Mouse (Mus musculus) forebrain, embryonic 14.5 days (tissue): ENCODE results near the gene Irf2. TPM values are rescaled to one million over a fixed set of nuclear protein-coding genes. Genes with fewer than 3 reads are reported as not detected.

Source experiments
- ATAC-seq: fragments of 200-750 bp; cut with Nextera tagmentation; 2 replicates; pipeline ENCODE4 v1.8.0; 2017; ENCODE audit warnings: mild to moderate bottlenecking, moderate library complexity
- DNase-seq: peaks from one replicate; pipeline ENCODE4 v3.0.0-alpha.2; 2015; ENCODE audit warnings: low spot score
- H3K27ac ChIP-seq: fragments of 300-500 bp; sonication (generic); 2 replicates; pipeline ENCODE4 v1.5.1; 2014; ENCODE audit warnings: low read depth, mild to moderate bottlenecking, control low read depth, low read length, moderate library complexity
- H3K27me3 ChIP-seq: fragments of 300-500 bp; sonication (generic); replicated peaks from 2 replicates; pipeline ENCODE4 v1.6.1; 2014; ENCODE audit warnings: low read length, control low read depth, mixed read lengths; ENCODE audit not compliant: control insufficient read depth, insufficient read depth
- H3K36me3 ChIP-seq: fragments of 300-500 bp; sonication (generic); 2 replicates; pipeline ENCODE4 v1.6.1; 2014; ENCODE audit warnings: low read length, control low read depth; ENCODE audit not compliant: control insufficient read depth, insufficient read depth
- H3K4me1 ChIP-seq: fragments of 300-500 bp; sonication (generic); 2 replicates; pipeline ENCODE4 v1.6.1; 2014; ENCODE audit warnings: antibody characterized with exemption, low read length, control low read depth; ENCODE audit not compliant: control insufficient read depth, insufficient read depth
- H3K4me2 ChIP-seq: fragments of 300-500 bp; sonication (generic); 2 replicates; pipeline ENCODE4 v1.6.1; 2014; ENCODE audit warnings: mild to moderate bottlenecking, control low read depth, low read length
- H3K4me3 ChIP-seq: fragments of 300-500 bp; sonication (generic); 2 replicates; pipeline ENCODE4 v1.5.1; 2014; ENCODE audit warnings: low read depth, low read length, control low read depth
- H3K9ac ChIP-seq: fragments of 300-500 bp; sonication (generic); 2 replicates; pipeline ENCODE4 v1.6.1; 2014; ENCODE audit warnings: mild to moderate bottlenecking, low read length, control low read depth, moderate library complexity
- H3K9me3 ChIP-seq: fragments of 300-500 bp; sonication (generic); replicated peaks from 2 replicates; pipeline ENCODE4 v1.6.1; 2016; ENCODE audit warnings: low read length, control low read depth, mixed read lengths; ENCODE audit not compliant: control insufficient read depth
- WGBS: fragments of 180-500 bp; shearing (Covaris S2); extraction: QIAGEN DNeasy Blood & Tissue Kit; methylation state at CpG from one replicate; pipeline ENCODE4 v1.1.7; 2014; 5-methylcytosine and 5-hydroxymethylcytosine counted together
- polyA plus RNA-seq: library from polyadenylated mRNA; unstranded; fragments of >200 nt; fragmentation: Nextera tagmentation; extraction: Ambion mirVana; gene quantifications from 2 replicates; pipeline ENCODE4 v1.2.1, GENCODE M21; 2014

Gene Irf2
- polyA plus RNA-seq, 1 experiment from 2014 or later: 6.2 TPM

- no peaks in the 10 kb centered on the region for H3K27me3 ChIP-seq
- H3K36me3 ChIP-seq: no peaks in the 10 kb centered on the region
- no peak overlapping the region for H3K27ac ChIP-seq
- H3K9ac ChIP-seq: no peak overlapping the region
- WGBS: 86% methylated on average over 2 of the region's 2 CpGs
- H3K9me3 ChIP-seq: no peaks in the 10 kb centered on the region
- H3K4me3 ChIP-seq: no peak overlapping the region
- no peaks in the 10 kb centered on the region for H3K4me1 ChIP-seq
- no peak for DNase-seq
- ATAC-seq: no peak
- no peak overlapping the region for H3K4me2 ChIP-seq
Observed at GRCm38 (mm10) chr8:46792653-46793052, 53.1 kb downstream of the Irf2 start.

GRCm38 (mm10) chr8:46793248-46793647, 53.7 kb downstream of the Irf2 start:
- no peaks in the 10 kb centered on the region for H3K36me3 ChIP-seq
- no peak for DNase-seq
- WGBS: 97% methylated on average over 14 of the region's 14 CpGs
- no peaks in the 10 kb centered on the region for H3K27me3 ChIP-seq
- H3K4me1 ChIP-seq: no peaks in the 10 kb centered on the region
- H3K9me3 ChIP-seq: no peaks in the 10 kb centered on the region
- ATAC-seq: no peak
- H3K27ac ChIP-seq: no peak overlapping the region
- no peak overlapping the region for H3K9ac ChIP-seq
- H3K4me2 ChIP-seq: no peak overlapping the region
- no peak overlapping the region for H3K4me3 ChIP-seq

GRCm38 (mm10) chr8:46794317-46794716, 54.8 kb downstream of the Irf2 start:
- Histone ChIP-seq H3K4me3 (no peak overlapping the region), H3K9me3 (no peaks in the 10 kb centered on the region), H3K27ac (no peak overlapping the region), H3K36me3 (no peaks in the 10 kb centered on the region), H3K27me3 (no peaks in the 10 kb centered on the region), H3K4me1 (no peaks in the 10 kb centered on the region), H3K4me2 (no peak overlapping the region), H3K9ac (no peak overlapping the region)
- ATAC-seq (no peak), DNase-seq (no peak)
- WGBS: 77% methylated on average over 5 of the region's 5 CpGs

GRCm38 (mm10) chr8:46799212-46799611, 59.7 kb downstream of the Irf2 start:
- no peak overlapping the region for H3K4me2 ChIP-seq
- no peak overlapping the region for H3K27ac ChIP-seq
- no peaks in the 10 kb centered on the region for H3K27me3 ChIP-seq
- H3K4me1 ChIP-seq: no peaks in the 10 kb centered on the region
- ATAC-seq (no peak), DNase-seq (no peak)
- no peak overlapping the region for H3K4me3 ChIP-seq
- no peaks in the 10 kb centered on the region for H3K36me3 ChIP-seq
- no peaks in the 10 kb centered on the region for H3K9me3 ChIP-seq
- H3K9ac ChIP-seq: no peak overlapping the region
- 94% methylated on average over 5 of the region's 5 CpGs for WGBS

GRCm38 (mm10) chr8:46799706-46800105, 60.2 kb downstream of the Irf2 start:
- Histone ChIP-seq H3K9me3 (no peaks in the 10 kb centered on the region), H3K4me2 (no peak overlapping the region), H3K4me3 (no peak overlapping the region), H3K27ac (no peak overlapping the region), H3K9ac (no peak overlapping the region), H3K27me3 (no peaks in the 10 kb centered on the region), H3K36me3 (no peaks in the 10 kb centered on the region), H3K4me1 (no peaks in the 10 kb centered on the region)
- no peak for ATAC-seq
- no peak for DNase-seq
- WGBS: 81% methylated on average over 2 of the region's 2 CpGs

- Histone ChIP-seq H3K36me3 (peaks cover 3% of the 10 kb centered on the region; the same call in 1 of the 2 replicates), H3K4me1 (no peaks in the 10 kb centered on the region), H3K4me3 (no peak overlapping the region), H3K4me2 (no peak overlapping the region), H3K27ac (no peak overlapping the region), H3K9me3 (no peaks in the 10 kb centered on the region), H3K27me3 (no peaks in the 10 kb centered on the region), H3K9ac (no peak overlapping the region)
- ATAC-seq (no peak), DNase-seq (no peak)
- 85% methylated on average over 1 of the region's 1 CpGs for WGBS
Observed at GRCm38 (mm10) chr8:46801153-46801684, 61.7 kb downstream of the Irf2 start.

- Histone ChIP-seq H3K4me3 (no peak overlapping the region), H3K4me1 (no peaks in the 10 kb centered on the region), H3K27me3 (no peaks in the 10 kb centered on the region), H3K36me3 (peaks cover 11% of the 10 kb centered on the region; the same call in 1 of the 2 replicates), H3K9ac (no peak overlapping the region), H3K4me2 (no peak overlapping the region), H3K27ac (no peak overlapping the region), H3K9me3 (no peaks in the 10 kb centered on the region)
- DNase-seq (no peak), ATAC-seq (no peak)
- WGBS: 89% methylated on average over 2 of the region's 2 CpGs
Observed at GRCm38 (mm10) chr8:46802009-46802408, 62.5 kb downstream of the Irf2 start.

GRCm38 (mm10) chr8:46804721-46805120, 65.2 kb downstream of the Irf2 start:
- DNase-seq (no peak), ATAC-seq (no peak)
- no peak overlapping the region for H3K9ac ChIP-seq
- H3K27me3 ChIP-seq: no peaks in the 10 kb centered on the region
- H3K4me2 ChIP-seq: no peak overlapping the region
- H3K27ac ChIP-seq: no peak overlapping the region
- WGBS: 94% methylated on average over 5 of the region's 5 CpGs
- H3K4me1 ChIP-seq: no peaks in the 10 kb centered on the region
- no peaks in the 10 kb centered on the region for H3K9me3 ChIP-seq
- H3K4me3 ChIP-seq: no peak overlapping the region
- peaks cover 21% of the 10 kb centered on the region for H3K36me3 ChIP-seq

GRCm38 (mm10) chr8:46811021-46811622, 71.6 kb downstream of the Irf2 start:
- H3K27ac ChIP-seq: no peak overlapping the region
- H3K4me1 ChIP-seq: no peaks in the 10 kb centered on the region
- no peaks in the 10 kb centered on the region for H3K27me3 ChIP-seq
- 89% methylated on average over 11 of the region's 11 CpGs for WGBS
- H3K36me3 ChIP-seq: peaks cover 22% of the 10 kb centered on the region
- H3K4me2 ChIP-seq: no peak overlapping the region
- DNase-seq (no peak), ATAC-seq (no peak)
- no peaks in the 10 kb centered on the region for H3K9me3 ChIP-seq
- H3K4me3 ChIP-seq: no peak overlapping the region
- no peak overlapping the region for H3K9ac ChIP-seq
